Mouse (Mus musculus) neural tube, embryonic 11.5 days (tissue): ENCODE data around the gene Vmn2r50. TPM values are rescaled to one million over a fixed set of nuclear protein-coding genes. Genes with fewer than 3 reads are reported as not detected.
"Not testable (repeated sequence)": the region's sequence is repeated elsewhere in the genome, so short reads cannot be mapped to it uniquely, and the experiment has no call there.

Experiments
- ATAC-seq: fragments of 200-750 bp; cut with Nextera tagmentation; 2 replicates; pipeline ENCODE4 v1.8.0; 2017; ENCODE audit warnings: moderate number of reproducible peaks, mild to moderate bottlenecking, moderate TSS enrichment, moderate library complexity; ENCODE audit not compliant: insufficient read depth, low FRiP score, low TSS enrichment
- DNase-seq: peaks from one replicate; pipeline ENCODE4 v3.0.0-alpha.2; 2015; ENCODE audit warnings: low spot score
- H3K27ac ChIP-seq: fragments of 300-500 bp; sonication (generic); 2 replicates; pipeline ENCODE4 v1.5.1; 2014; ENCODE audit warnings: low read depth, mild to moderate bottlenecking, low read length
- H3K27me3 ChIP-seq: fragments of 300-500 bp; sonication (generic); 2 replicates; pipeline ENCODE4 v1.6.1; 2014; ENCODE audit warnings: mild to moderate bottlenecking, low read length, mixed read lengths; ENCODE audit not compliant: control insufficient read depth, insufficient read depth
- H3K36me3 ChIP-seq: fragments of 300-500 bp; sonication (generic); 2 replicates; pipeline ENCODE4 v1.6.1; 2014; ENCODE audit warnings: mild to moderate bottlenecking, low read length, moderate library complexity, mixed read lengths; ENCODE audit not compliant: control insufficient read depth, insufficient read depth
- H3K4me1 ChIP-seq: fragments of 300-500 bp; sonication (generic); 2 replicates; pipeline ENCODE4 v1.6.1; 2014; ENCODE audit warnings: low read length, mixed read lengths; ENCODE audit not compliant: control insufficient read depth, insufficient read depth
- H3K4me2 ChIP-seq: fragments of 300-500 bp; sonication (generic); 2 replicates; pipeline ENCODE4 v1.6.1; 2014; ENCODE audit warnings: low read depth, mild to moderate bottlenecking, moderate library complexity
- H3K4me3 ChIP-seq: fragments of 300-500 bp; sonication (generic); 2 replicates; pipeline ENCODE4 v1.5.1; 2014; ENCODE audit warnings: low read depth, low read length
- H3K9ac ChIP-seq: fragments of 300-500 bp; sonication (generic); 2 replicates; pipeline ENCODE4 v1.6.1; 2014; ENCODE audit warnings: mild to moderate bottlenecking, low read length
- H3K9me3 ChIP-seq: fragments of 300-500 bp; sonication (generic); 2 replicates; pipeline ENCODE4 v1.6.1; 2016; ENCODE audit warnings: low read length; ENCODE audit not compliant: control insufficient read depth
- WGBS: fragments of 180-500 bp; shearing (Covaris S2); extraction: QIAGEN DNeasy Blood & Tissue Kit; methylation state at CpG from one replicate; pipeline ENCODE4 v1.1.7; 2014; 5-methylcytosine and 5-hydroxymethylcytosine counted together
- polyA plus RNA-seq: library from polyadenylated mRNA; unstranded; fragments of >200 nt; fragmentation: Nextera tagmentation; extraction: Ambion mirVana; gene quantifications from 2 replicates; pipeline ENCODE4 v1.2.1, GENCODE M21; 2014

The Vmn2r50 gene
- not detected in 2 replicates for polyA plus RNA-seq

DNA sequence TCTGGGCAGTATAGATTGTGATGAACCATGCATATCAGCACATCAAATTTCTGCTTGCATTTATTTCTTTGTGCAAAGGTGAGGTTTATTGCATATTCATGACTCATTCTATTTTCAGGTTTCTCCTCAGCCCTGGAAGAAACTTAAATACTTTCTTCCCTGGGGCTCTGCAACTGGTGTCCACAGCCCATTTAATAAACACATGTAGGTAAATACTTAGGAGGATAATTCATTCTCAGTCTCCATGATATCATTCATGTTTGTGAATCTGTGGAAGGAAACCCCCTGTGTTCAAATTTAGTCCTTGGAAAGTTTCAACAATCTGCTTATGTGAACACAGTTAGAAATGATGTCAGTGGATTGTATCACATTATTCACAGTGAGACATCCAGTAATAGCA, at the start of gene Vmn2r50:
Vmn2r50 (minus strand) TSS at position 101 of the 400 bp plus-strand sequence.
- H3K4me3 ChIP-seq, H3K4me1 ChIP-seq, ATAC-seq, H3K4me2 ChIP-seq, DNase-seq, H3K9ac ChIP-seq, H3K9me3 ChIP-seq, H3K27ac ChIP-seq, H3K27me3 ChIP-seq, H3K36me3 ChIP-seq: not testable (repeated sequence)

DNA sequence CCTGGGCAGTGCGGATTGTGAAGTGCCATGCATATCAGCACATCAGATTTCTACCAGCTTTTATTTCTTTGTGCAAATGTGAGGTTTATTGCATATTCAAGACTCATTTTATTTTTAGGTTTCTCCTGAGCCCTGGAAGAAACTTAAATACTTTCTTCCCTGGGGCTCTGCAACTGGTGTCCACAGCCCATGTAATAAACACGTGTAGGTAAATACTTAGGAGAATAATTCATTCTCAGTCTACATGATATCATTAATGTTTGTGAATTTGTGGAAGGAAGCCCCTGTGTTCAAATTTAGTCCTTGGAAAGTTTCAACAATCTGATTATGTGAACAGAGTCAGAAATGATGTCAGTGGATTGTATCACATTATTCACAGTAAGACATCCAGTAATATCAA, 60.9 kb downstream of the Vmn2r50 start, which contains the start of gene Vmn2r49:
Vmn2r49 (minus strand) TSS at position 101 of the 400 bp plus-strand sequence.
- H3K9me3 ChIP-seq, H3K4me1 ChIP-seq, H3K4me3 ChIP-seq, H3K27ac ChIP-seq, DNase-seq, H3K36me3 ChIP-seq, H3K4me2 ChIP-seq, ATAC-seq, H3K9ac ChIP-seq, H3K27me3 ChIP-seq: not testable (repeated sequence)
- WGBS, result no CpG with 5 or more reads among the region's 2 CpGs

Other genes starting within 250 kb of the Vmn2r50 start
- not detected in 2 replicates for gene Vmn2r47, start 212.0 kb downstream of the Vmn2r50 start, polyA plus RNA-seq
- not detected in 2 replicates for gene Vmn2r48, start 99.7 kb downstream of the Vmn2r50 start, polyA plus RNA-seq
- not detected in 2 replicates for gene Vmn2r49, start 61.0 kb downstream of the Vmn2r50 start, polyA plus RNA-seq
- gene Vmn2r51, start 52.4 kb upstream of the Vmn2r50 start, polyA plus RNA-seq, result not detected in 2 replicates
- not detected in 2 replicates for gene Vmn2r52, start 123.3 kb upstream of the Vmn2r50 start, polyA plus RNA-seq
- not detected in 2 replicates for gene Vmn1r66, start 224.7 kb upstream of the Vmn2r50 start, polyA plus RNA-seq